Mouse (Mus musculus) CH12.LX (cell line): ENCODE data around the gene Thsd4. TPM values are rescaled to one million over a fixed set of nuclear protein-coding genes. Genes with fewer than 3 reads are reported as not detected.
"Not testable (repeated sequence)": the region's sequence is repeated elsewhere in the genome, so short reads cannot be mapped to it uniquely, and the experiment has no call there.

Experiments
- DNase-seq: peaks from one replicate; pipeline ENCODE4 v3.0.0-alpha.2; 2013; ENCODE audit errors: extremely low read depth
- H3K27ac ChIP-seq: 2 replicates; pipeline ENCODE4 v1.5.1; 2012; ENCODE audit warnings: low read depth, mild to moderate bottlenecking, control low read depth, moderate library complexity; ENCODE audit not compliant: insufficient read depth
- H3K27me3 ChIP-seq: replicated peaks from 2 replicates; pipeline ENCODE3; 2012; ENCODE audit warnings: inconsistent platforms
- H3K36me3 ChIP-seq, 2 experiments: replicated peaks in 1 of 2; 2 replicates each; pipeline versions ENCODE3 to v1.6.1; 2012; ENCODE audit warnings: inconsistent platforms in 1 of 2, low read length in 1 of 2, mild to moderate bottlenecking in 1 of 2, mixed read lengths in 1 of 2, moderate library complexity in 1 of 2; ENCODE audit not compliant: control insufficient read depth in 1 of 2, insufficient read depth in 1 of 2
- H3K4me1 ChIP-seq, 2 experiments: 2 replicates each; pipeline ENCODE4 v1.6.1; 2012; ENCODE audit warnings: inconsistent platforms in 1 of 2, moderate library complexity in 1 of 2; ENCODE audit not compliant: insufficient read depth in 2 of 2, control insufficient read depth in 1 of 2
- H3K4me2 ChIP-seq: 2 replicates; pipeline ENCODE4 v1.6.1; 2012; ENCODE audit warnings: low read depth, mild to moderate bottlenecking, control low read depth; ENCODE audit not compliant: poor library complexity, insufficient read depth, severe bottlenecking
- H3K4me3 ChIP-seq, 3 experiments: fragments of 150-350 bp in 1 of 3; sonication (generic) in 1 of 3; replicated peaks in 1 of 3; 2 replicates each; pipeline versions ENCODE3 to v1.5.1; 2011 to 2012; ENCODE audit warnings: low read depth in 2 of 3, low read length in 2 of 3, mild to moderate bottlenecking in 2 of 3, moderate library complexity in 2 of 3, control low read depth in 1 of 3, improper control_type of control experiment in 1 of 3, inconsistent platforms in 1 of 3, mixed read lengths in 1 of 3; ENCODE audit not compliant: poor library complexity in 1 of 3
- H3K79me2 ChIP-seq: replicated peaks from 2 replicates; pipeline ENCODE4 v1.6.1; 2012; ENCODE audit warnings: mild to moderate bottlenecking, moderate library complexity; ENCODE audit not compliant: control insufficient read depth, poor library complexity, insufficient read depth, severe bottlenecking; ENCODE audit errors: extremely low read depth
- H3K9ac ChIP-seq: 2 replicates; pipeline ENCODE4 v1.6.1; 2012; ENCODE audit warnings: low read depth, mild to moderate bottlenecking, control low read depth, moderate library complexity; ENCODE audit not compliant: insufficient read depth
- H3K9me3 ChIP-seq: replicated peaks from 2 replicates; pipeline ENCODE3; 2012; ENCODE audit warnings: low read length, inconsistent platforms, mixed read lengths
- BHLHE40 ChIP-seq: IDR thresholded peaks from 2 replicates; pipeline ENCODE4 v1.6.1; 2011; ENCODE audit warnings: mild to moderate bottlenecking, low read depth, low read length, improper control_type of control experiment
- CTCF ChIP-seq, 2 experiments: IDR thresholded peaks in 1 of 2; conservative IDR thresholded peaks in 1 of 2; 2 replicates each; pipeline ENCODE4 v1.5.1; 2011 to 2012; ENCODE audit warnings: low read depth in 2 of 2, low read length in 2 of 2, improper control_type of control experiment in 1 of 2, inconsistent platforms in 1 of 2, mild to moderate bottlenecking in 1 of 2, moderate library complexity in 1 of 2
- E2F4 ChIP-seq: IDR thresholded peaks from 2 replicates; pipeline ENCODE4 v1.6.1; 2011; ENCODE audit warnings: low read depth, low read length, improper control_type of control experiment; ENCODE audit not compliant: insufficient replicate concordance
- EP300 ChIP-seq: IDR thresholded peaks from 2 replicates; pipeline ENCODE4 v1.6.1; 2011; ENCODE audit warnings: low read length, improper control_type of control experiment
- ETS1 ChIP-seq: conservative IDR thresholded peaks from 2 replicates; pipeline ENCODE4 v1.6.1; 2012; ENCODE audit warnings: low read depth, mild to moderate bottlenecking, inconsistent platforms, low read length, improper control_type of control experiment, moderate library complexity
- IRF4 ChIP-seq: IDR thresholded peaks from 2 replicates; pipeline ENCODE4 v1.6.1; 2014; ENCODE audit warnings: low read depth, mild to moderate bottlenecking, inconsistent platforms, low read length, improper control_type of control experiment
- JUN ChIP-seq: IDR thresholded peaks from 2 replicates; pipeline ENCODE4 v1.6.1; 2011; ENCODE audit warnings: low read depth, mild to moderate bottlenecking, low read length, improper control_type of control experiment, moderate library complexity; ENCODE audit not compliant: insufficient read depth
- JUND ChIP-seq: conservative IDR thresholded peaks from 2 replicates; pipeline ENCODE4 v1.6.1; 2011; ENCODE audit warnings: low read depth, low read length, improper control_type of control experiment
- MAX ChIP-seq: IDR thresholded peaks from 2 replicates; pipeline ENCODE4 v1.6.1; 2011; ENCODE audit warnings: low read length, improper control_type of control experiment
- MYC ChIP-seq: IDR thresholded peaks from 2 replicates; pipeline ENCODE4 v1.6.1; 2011; ENCODE audit warnings: low read depth, mild to moderate bottlenecking, improper control_type of control experiment, low read length
- NELFE ChIP-seq: IDR thresholded peaks from 2 replicates; pipeline ENCODE4 v1.6.1; 2011; ENCODE audit warnings: low read depth, low read length, improper control_type of control experiment
- POLR2AphosphoS2 ChIP-seq: IDR thresholded peaks from 2 replicates; pipeline ENCODE4 v1.6.1; 2011; ENCODE audit warnings: low read depth, low read length, improper control_type of control experiment
- RAD21 ChIP-seq: IDR thresholded peaks from 2 replicates; pipeline ENCODE4 v1.6.1; 2011; ENCODE audit warnings: low read depth, mild to moderate bottlenecking, low read length, improper control_type of control experiment, moderate library complexity
- RCOR1 ChIP-seq: conservative IDR thresholded peaks from 2 replicates; pipeline ENCODE4 v1.6.1; 2012; ENCODE audit warnings: low read depth, mild to moderate bottlenecking, inconsistent platforms, low read length, improper control_type of control experiment
- SMC3 ChIP-seq: IDR thresholded peaks from 2 replicates; pipeline ENCODE4 v1.6.1; 2011; ENCODE audit warnings: low read depth, low read length, improper control_type of control experiment
- UBTF ChIP-seq: IDR thresholded peaks from 2 replicates; pipeline ENCODE4 v1.6.1; 2012; ENCODE audit warnings: low read depth, mild to moderate bottlenecking, inconsistent platforms, low read length, improper control_type of control experiment, moderate library complexity
- USF1 ChIP-seq: IDR thresholded peaks from 2 replicates; pipeline ENCODE4 v1.6.1; 2014; ENCODE audit warnings: low read depth, mild to moderate bottlenecking, inconsistent platforms, low read length, improper control_type of control experiment
- ZC3H11A ChIP-seq: IDR thresholded peaks from 2 replicates; pipeline ENCODE4 v1.6.1; 2012; ENCODE audit warnings: low read depth, mild to moderate bottlenecking, inconsistent platforms, low read length, improper control_type of control experiment
- dilution Hi-C: fragments of 300-500 bp; cut with MboI; formaldehyde crosslinking; loops from 2 replicates; pipeline ENCODE4 v1.14.3; 2020; ENCODE audit warnings: low sequenced_read_pairs; ENCODE audit not compliant: extremely low pct_unique_long_range_greater_than_20kb, extremely low pct_ligation_motif_present
- in situ Hi-C: fragments of 300-500 bp; cut with MboI; formaldehyde crosslinking; loops from 3 replicates; pipeline ENCODE4 v1.14.3; 2019; ENCODE audit warnings: low sequenced_read_pairs, low pct_ligation_motif_present, low pct_unique_long_range_greater_than_20kb, mixed read lengths
- polyA plus RNA-seq: library from polyadenylated mRNA; unstranded; fragments of >175 nt; gene quantifications from 2 replicates; pipeline ENCODE4 v1.2.1, GENCODE M21; 2012; ENCODE audit warnings: low read depth; ENCODE audit not compliant: insufficient read length
- total RNA-seq, 2 experiments: library from RNA; depleted of rRNA; stranded (reverse); fragments of 300-350 nt in 1 of 2; fragments of >200 nt in 1 of 2; gene quantifications; 2 replicates each; pipeline ENCODE4 v1.2.3; 2012 to 2014

Gene Thsd4
- total and polyA plus RNA-seq, 3 experiments, result not detected

DNA sequence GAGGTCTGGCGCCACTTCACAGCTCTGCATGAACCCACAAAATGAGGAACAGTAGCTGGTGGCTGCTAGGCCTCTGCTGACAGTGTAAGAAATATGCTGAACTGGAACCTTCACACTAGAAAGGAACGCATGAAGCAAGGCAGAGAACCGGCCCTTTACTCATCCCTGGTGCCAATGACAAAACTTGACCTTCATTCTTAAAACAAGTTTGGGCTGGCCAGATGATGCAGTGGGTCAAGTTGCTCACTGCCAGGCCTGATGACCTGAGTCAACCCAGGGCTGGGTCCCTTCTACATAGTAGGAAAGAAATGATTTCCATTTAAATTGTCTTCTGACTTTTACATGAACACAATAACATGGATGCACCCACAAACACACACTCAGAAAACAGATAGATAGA is 340.9 kb downstream of the Thsd4 start:
- H3K4me3 ChIP-seq, result no peak overlapping the region
- TF ChIP-seq SMC3 (no peak), NELFE (no peak), RAD21 (no peak), JUND (no peak), MYC (no peak), JUN (no peak), IRF4 (no peak)
- H3K9me3 ChIP-seq, result no peaks in the 10 kb centered on the region
- no peaks in the 10 kb centered on the region for H3K79me2 ChIP-seq
- H3K4me2 ChIP-seq, result no peak overlapping the region
- H3K4me1 ChIP-seq, result no peaks in the 10 kb centered on the region
- no peaks in the 10 kb centered on the region for H3K36me3 ChIP-seq
- in situ Hi-C loops, result no loop called here
- no peaks in the 10 kb centered on the region for H3K27me3 ChIP-seq
- dilution Hi-C loops, result no loop called here
- no peak overlapping the region for H3K9ac ChIP-seq
- DNase-seq, result no peak
- no peak overlapping the region for H3K27ac ChIP-seq

DNA sequence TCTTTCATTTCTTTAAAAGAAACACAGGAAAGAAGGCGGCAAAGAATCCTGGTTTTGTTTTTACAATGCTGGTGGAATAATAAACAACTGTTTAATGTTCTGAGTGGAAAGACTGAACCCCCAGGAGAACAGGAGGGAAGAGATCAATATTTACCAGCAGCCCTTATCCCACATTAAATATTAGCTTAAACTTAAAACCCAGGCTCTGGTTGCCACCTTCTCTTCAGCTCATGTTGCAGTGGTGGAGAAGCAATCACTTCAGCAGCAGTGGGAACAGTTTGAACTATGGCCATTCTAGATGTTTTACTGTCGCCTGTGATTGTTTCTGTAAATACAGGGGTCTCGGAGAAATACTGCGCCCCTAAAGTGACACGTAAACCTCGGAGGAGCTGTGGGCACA is 341.7 kb downstream of the Thsd4 start:
- dilution Hi-C loops, result no loop called here
- in situ Hi-C loops, result no loop called here
- H3K9ac ChIP-seq, result no peak overlapping the region
- no peak overlapping the region for H3K4me2 ChIP-seq
- no peaks in the 10 kb centered on the region for H3K27me3 ChIP-seq
- H3K79me2 ChIP-seq, result no peaks in the 10 kb centered on the region
- H3K4me1 ChIP-seq, result no peaks in the 10 kb centered on the region
- DNase-seq, result no peak
- H3K27ac ChIP-seq, result no peak overlapping the region
- no peak overlapping the region for H3K4me3 ChIP-seq
- H3K36me3 ChIP-seq, result no peaks in the 10 kb centered on the region
- no peaks in the 10 kb centered on the region for H3K9me3 ChIP-seq
- TF ChIP-seq E2F4, result no peak
- TF ChIP-seq MAX, result no peak
- TF ChIP-seq RCOR1, result no peak
- no peak for TF ChIP-seq EP300
- no peak for TF ChIP-seq UBTF

DNA sequence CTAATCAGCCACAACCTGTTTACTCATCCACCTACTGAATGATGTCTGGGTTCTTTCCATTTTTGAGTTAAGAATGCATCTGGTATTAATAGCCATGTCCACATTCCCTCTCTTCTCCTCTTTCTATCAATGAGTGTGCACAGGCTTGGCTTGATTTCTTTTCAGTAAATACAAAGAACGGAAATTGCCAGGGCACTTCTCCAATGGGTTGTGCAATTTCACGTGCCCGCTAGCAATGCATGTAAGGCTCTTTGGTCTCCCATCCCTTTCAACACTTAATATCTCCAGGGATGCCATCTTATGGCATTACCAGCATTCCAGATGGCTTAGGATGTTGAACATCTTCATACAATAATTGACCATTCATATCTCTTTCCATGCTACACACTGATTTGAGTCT is 345.5 kb downstream of the Thsd4 start:
- Histone ChIP-seq H3K4me1 (no peaks in the 10 kb centered on the region), H3K79me2 (no peaks in the 10 kb centered on the region), H3K36me3 (no peaks in the 10 kb centered on the region), H3K9ac (no peak overlapping the region), H3K9me3 (no peaks in the 10 kb centered on the region), H3K4me2 (no peak overlapping the region), H3K4me3 (no peak overlapping the region), H3K27me3 (no peaks in the 10 kb centered on the region)
- dilution Hi-C loops, result no loop called here
- in situ Hi-C loops, result no loop called here
- TF ChIP-seq CTCF (conservative IDR thresholded peaks at IDR 0.05 in 1 of 2, IDR thresholded peaks at IDR 0.05 in 1 of 2; ENCODE audit: low read depth in 2 of 2, low read length in 2 of 2) (no peak), ZC3H11A (no peak), POLR2AphosphoS2 (no peak), BHLHE40 (no peak), USF1 (no peak), EP300 (no peak), IRF4 (no peak), JUND (no peak), ETS1 (no peak)
- TF ChIP-seq, all 38 proteins: peak for 0
- DNase-seq, result no peak
- H3K27ac ChIP-seq, result no peak overlapping the region

DNA sequence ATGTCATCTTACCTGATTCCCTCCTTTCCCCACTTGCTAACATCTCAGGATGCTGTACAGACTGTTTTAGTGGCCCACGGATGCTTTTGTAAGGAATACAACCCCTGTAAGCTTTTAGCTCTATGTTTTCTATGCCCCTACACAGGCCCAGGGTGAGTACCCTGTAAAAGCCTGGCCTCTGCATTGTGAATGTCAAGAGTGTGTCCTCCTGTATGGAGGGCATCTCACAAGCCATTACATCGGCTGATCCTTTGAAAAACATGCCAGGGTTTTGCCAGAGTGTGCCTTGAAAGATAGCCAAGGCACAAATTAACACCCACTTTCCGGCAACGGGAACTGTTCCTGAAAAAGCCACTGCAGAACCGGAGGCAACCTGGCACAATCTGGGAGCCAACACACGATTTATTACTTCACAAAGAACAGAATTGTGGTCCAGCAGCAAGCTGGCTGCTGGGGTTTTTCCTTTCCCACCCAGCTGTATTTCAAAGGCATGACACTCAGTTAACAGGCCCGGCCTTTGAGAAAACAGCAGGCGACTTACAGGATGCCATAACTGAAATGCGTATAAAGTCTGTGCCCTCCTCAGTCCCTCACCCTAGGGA is 349.3 kb downstream of the Thsd4 start:
- DNase-seq, H3K4me3 ChIP-seq, dilution Hi-C loops, H3K27ac ChIP-seq, H3K4me1 ChIP-seq, in situ Hi-C loops, H3K79me2 ChIP-seq, H3K27me3 ChIP-seq, H3K36me3 ChIP-seq, H3K9ac ChIP-seq, H3K9me3 ChIP-seq, H3K4me2 ChIP-seq: not testable (repeated sequence)
